Mouse (Mus musculus): ENCODE data around the gene Rbm4. TPM values are rescaled to one million over a fixed set of nuclear protein-coding genes. Genes with fewer than 3 reads are reported as not detected.
A peak's percentile ranks its signal among the peaks of the same experiment; 100 is the strongest.

Gene Rbm4
- 22.2 and 23.3 TPM in 2 replicates for polyA plus RNA-seq (2015; fragmentation: Nextera tagmentation; extraction: Ambion mirVana)

DNA sequence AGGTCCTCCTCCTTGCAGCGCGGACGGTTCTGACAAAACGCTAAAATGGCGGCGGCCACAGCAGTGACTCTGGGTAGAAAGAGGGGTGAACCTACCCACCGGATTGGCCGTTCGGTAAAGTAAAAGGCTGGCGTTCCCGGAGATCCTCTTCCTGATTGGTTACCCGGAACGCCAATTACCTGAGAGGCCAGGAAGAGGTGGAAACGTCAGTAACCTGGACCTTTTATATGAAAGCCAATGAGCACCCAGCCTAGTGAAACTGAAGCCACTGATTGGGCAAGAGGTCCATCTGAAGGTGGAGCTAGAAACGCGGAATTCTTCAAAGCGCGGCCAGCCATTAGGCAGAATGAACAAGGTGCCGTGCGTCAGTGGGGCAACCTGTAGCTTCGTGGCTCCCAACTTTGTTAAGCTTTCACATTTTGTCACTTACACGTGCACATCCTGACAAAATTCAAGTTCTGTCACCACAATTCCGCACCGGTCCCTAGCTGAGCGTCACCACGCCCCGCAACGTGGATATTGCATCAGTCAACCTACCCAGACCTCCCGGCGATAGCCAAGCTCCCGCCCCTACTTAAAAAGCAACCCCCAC, at the start of gene Rbm4:
Gene Rbm4, minus strand, starts transcription at position 71 of the 592 bp plus-strand sequence.
- Histone ChIP-seq H3K4me2 (replicated peaks; ENCODE audit: low read depth) (peak within 1 kb of the TSS; percentile 71), H3K4me3 (ENCODE audit: low read depth, low read length) (peak within 1 kb of the TSS; percentile 66), H3K36me3 (ENCODE audit: control insufficient read depth, insufficient read depth, low read length) (peaks cover 3% of the 10 kb centered on the region), H3K27me3 (ENCODE audit: control insufficient read depth, insufficient read depth, low read length) (no peaks in the 10 kb centered on the region), H3K9ac (ENCODE audit: low read length) (peak within 1 kb of the TSS; percentile 79), H3K4me1 (replicated peaks; ENCODE audit: control insufficient read depth, insufficient read depth) (no peaks in the 10 kb centered on the region), H3K9me3 (ENCODE audit: control insufficient read depth, low read length) (no peaks in the 10 kb centered on the region), H3K27ac (replicated peaks) (peak within 1 kb of the TSS; percentile 90)
- peak; percentile 98 for ATAC-seq (ENCODE audit: low FRiP score, low TSS enrichment)
- DNase-seq (ENCODE audit: low spot score), result peak; percentile 96
- under 1% methylated on average over 31 of the region's 31 CpGs for WGBS
- no peak for TF ChIP-seq EP300 (optimal IDR thresholded peaks at IDR 0.05)
- TF ChIP-seq CTCF (IDR thresholded peaks at IDR 0.05; ENCODE audit: low read depth), result no peak; the same call in 1 of the 2 replicates

DNA sequence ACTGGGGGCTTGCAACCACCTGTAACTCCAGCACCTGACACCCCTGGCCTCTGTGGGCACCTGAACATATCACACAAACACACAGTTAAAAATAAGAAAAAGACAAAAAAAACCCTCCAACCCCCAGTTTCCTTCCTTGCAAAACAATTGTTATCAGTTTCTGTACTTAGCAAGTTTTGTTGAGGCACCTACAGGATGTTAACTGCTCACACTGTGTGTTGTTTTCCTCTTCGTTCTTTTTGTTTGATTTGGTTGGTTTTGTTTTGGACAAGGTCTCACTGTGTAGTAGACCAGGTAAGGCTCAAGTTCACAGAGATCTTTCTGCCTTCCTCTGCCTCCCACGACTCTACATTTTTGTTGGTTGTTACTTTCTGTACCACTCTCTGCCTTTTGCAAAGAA, 48.9 kb upstream of the Rbm4 start:
- Histone ChIP-seq H3K9me3 (ENCODE audit: control insufficient read depth, low read length) (no peaks in the 10 kb centered on the region), H3K4me3 (ENCODE audit: low read depth, low read length) (no peak overlapping the region), H3K27ac (replicated peaks) (no peak overlapping the region), H3K4me1 (replicated peaks; ENCODE audit: control insufficient read depth, insufficient read depth) (no peaks in the 10 kb centered on the region; the same call in 1 of the 2 replicates), H3K9ac (ENCODE audit: low read length) (no peak overlapping the region), H3K36me3 (ENCODE audit: control insufficient read depth, insufficient read depth, low read length) (no peaks in the 10 kb centered on the region), H3K4me2 (replicated peaks; ENCODE audit: low read depth) (no peak overlapping the region), H3K27me3 (ENCODE audit: control insufficient read depth, insufficient read depth, low read length) (0 out of 2 replicates have a peak, but pooled peaks cover 3% of the 10 kb centered on the region)
- ATAC-seq (ENCODE audit: low FRiP score, low TSS enrichment), result no peak
- no peak for DNase-seq (ENCODE audit: low spot score)
- WGBS, result 48% methylated on average over 2 of the region's 2 CpGs
- TF ChIP-seq EP300 (optimal IDR thresholded peaks at IDR 0.05) (no peak), CTCF (IDR thresholded peaks at IDR 0.05; ENCODE audit: low read depth) (no peak)

DNA sequence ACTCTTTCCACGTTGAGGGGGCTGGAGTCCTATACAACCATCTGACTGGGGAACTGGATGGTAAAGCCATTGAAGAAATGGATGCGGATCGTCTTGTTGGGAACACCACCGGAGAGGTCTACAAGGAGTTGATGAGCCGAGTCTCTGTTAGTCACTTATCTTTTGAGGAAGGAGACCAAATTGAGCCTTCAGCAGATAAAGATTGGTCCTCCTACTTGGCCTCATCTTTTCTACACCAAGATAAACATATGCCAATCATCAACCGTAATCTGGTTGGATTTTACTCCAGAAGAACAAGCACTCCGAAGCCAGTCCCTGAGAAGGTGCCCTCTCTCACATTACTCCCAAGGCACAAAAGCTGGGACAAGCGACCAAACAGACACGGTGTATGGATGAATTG, 47.1 kb upstream of the Rbm4 start:
- TF ChIP-seq CTCF (IDR thresholded peaks at IDR 0.05; ENCODE audit: low read depth), result no peak
- no peak for TF ChIP-seq EP300 (optimal IDR thresholded peaks at IDR 0.05)
- Histone ChIP-seq H3K4me2 (replicated peaks; ENCODE audit: low read depth) (no peak overlapping the region), H3K27me3 (ENCODE audit: control insufficient read depth, insufficient read depth, low read length) (0 out of 2 replicates have a peak, but pooled peaks cover 3% of the 10 kb centered on the region), H3K9me3 (ENCODE audit: control insufficient read depth, low read length) (no peaks in the 10 kb centered on the region), H3K4me1 (replicated peaks; ENCODE audit: control insufficient read depth, insufficient read depth) (no peaks in the 10 kb centered on the region; the same call in 1 of the 2 replicates), H3K36me3 (ENCODE audit: control insufficient read depth, insufficient read depth, low read length) (no peaks in the 10 kb centered on the region), H3K27ac (replicated peaks) (no peak overlapping the region), H3K9ac (ENCODE audit: low read length) (no peak overlapping the region), H3K4me3 (ENCODE audit: low read depth, low read length) (no peak overlapping the region)
- WGBS, result 76% methylated on average over 9 of the region's 9 CpGs
- DNase-seq (ENCODE audit: low spot score) (no peak), ATAC-seq (ENCODE audit: low FRiP score, low TSS enrichment) (no peak)

DNA sequence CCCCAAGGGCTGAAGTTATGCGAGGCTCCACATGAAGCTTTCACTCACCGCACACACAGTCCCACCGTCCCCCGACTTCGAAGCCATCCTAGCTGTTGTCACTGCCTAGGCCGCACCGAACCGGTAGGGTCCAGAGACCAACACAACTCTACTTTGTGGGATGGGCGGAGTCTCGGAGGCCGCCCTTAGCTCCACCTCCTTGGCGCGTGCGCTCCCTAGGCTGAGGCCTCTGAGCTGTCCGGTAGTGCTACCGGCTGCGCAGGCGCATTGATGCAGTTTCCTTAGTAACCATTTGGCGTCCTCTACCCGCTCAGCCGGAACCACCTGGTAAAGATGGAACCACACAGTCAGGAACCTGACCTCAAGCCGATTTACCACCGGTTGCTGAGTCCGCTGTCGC, 45.4 kb upstream of the Rbm4 start, which contains the start of the genes Ccs and Ccdc87:
Gene Ccs, minus strand, starts transcription at position 184 of the 400 bp plus-strand sequence.
Gene Ccdc87, plus strand, starts transcription at position 218 of the 400 bp plus-strand sequence.
- ATAC-seq (ENCODE audit: low FRiP score, low TSS enrichment), result peak; percentile 97
- Histone ChIP-seq H3K4me3 (ENCODE audit: low read depth, low read length) (peak within 1 kb of the TSS; percentile 63), H3K27me3 (ENCODE audit: control insufficient read depth, insufficient read depth, low read length) (0 out of 2 replicates have a peak, but pooled peaks cover 3% of the 10 kb centered on the region), H3K27ac (replicated peaks) (peak within 1 kb of the TSS; percentile 49), H3K4me1 (replicated peaks; ENCODE audit: control insufficient read depth, insufficient read depth) (no peaks in the 10 kb centered on the region; the same call in 1 of the 2 replicates), H3K4me2 (replicated peaks; ENCODE audit: low read depth) (peak within 1 kb of the TSS; percentile 95), H3K36me3 (ENCODE audit: control insufficient read depth, insufficient read depth, low read length) (no peaks in the 10 kb centered on the region), H3K9me3 (ENCODE audit: control insufficient read depth, low read length) (no peaks in the 10 kb centered on the region), H3K9ac (ENCODE audit: low read length) (peak within 1 kb of the TSS; percentile 73)
- peak; percentile 97 for DNase-seq (ENCODE audit: low spot score)
- no peak for TF ChIP-seq EP300 (optimal IDR thresholded peaks at IDR 0.05)
- TF ChIP-seq CTCF (IDR thresholded peaks at IDR 0.05; ENCODE audit: low read depth), result no peak; the same call in 1 of the 2 replicates
- under 1% methylated on average over 25 of the region's 25 CpGs for WGBS

DNA sequence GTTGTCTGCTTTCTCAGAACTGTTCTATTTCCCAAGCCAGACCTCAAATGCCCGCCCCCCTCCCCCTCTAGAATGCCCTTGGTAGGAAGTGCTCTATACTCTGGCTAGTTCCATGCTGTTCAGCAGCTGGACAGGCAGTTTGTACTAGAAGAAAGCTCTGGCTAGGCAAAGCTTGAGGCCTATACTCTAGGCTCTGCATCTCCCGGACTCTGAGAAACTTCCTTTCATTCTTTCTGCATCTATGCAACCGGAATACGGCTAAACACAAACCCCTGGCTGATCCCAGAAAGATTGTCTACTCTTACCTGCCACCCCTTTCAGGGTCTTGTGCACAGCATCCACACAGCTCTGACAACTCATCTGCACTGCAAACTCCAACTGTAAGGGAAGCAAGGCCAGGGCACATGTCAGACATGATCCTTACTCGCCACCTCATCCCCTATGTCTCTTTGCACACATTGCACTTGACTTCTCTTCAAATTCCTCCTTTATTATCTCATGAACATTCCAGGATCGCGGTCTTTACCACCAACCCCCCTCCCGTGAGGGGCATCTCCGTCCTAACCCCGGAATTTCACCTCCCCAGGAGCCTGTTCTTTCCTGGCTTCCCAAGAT, 44.9 kb upstream of the Rbm4 start:
- Histone ChIP-seq H3K27ac (replicated peaks) (peak overlapping the region; percentile 49), H3K36me3 (ENCODE audit: control insufficient read depth, insufficient read depth, low read length) (no peaks in the 10 kb centered on the region), H3K27me3 (ENCODE audit: control insufficient read depth, insufficient read depth, low read length) (0 out of 2 replicates have a peak, but pooled peaks cover 3% of the 10 kb centered on the region), H3K4me2 (replicated peaks; ENCODE audit: low read depth) (peak overlapping the region; percentile 95), H3K4me3 (ENCODE audit: low read depth, low read length) (peak overlapping the region; percentile 63), H3K9ac (ENCODE audit: low read length) (peak overlapping the region; percentile 73), H3K4me1 (replicated peaks; ENCODE audit: control insufficient read depth, insufficient read depth) (no peaks in the 10 kb centered on the region; the same call in 1 of the 2 replicates), H3K9me3 (ENCODE audit: control insufficient read depth, low read length) (no peaks in the 10 kb centered on the region)
- peak; percentile 3; the same call in 1 of the 2 replicates for ATAC-seq (ENCODE audit: low FRiP score, low TSS enrichment)
- no peak for DNase-seq (ENCODE audit: low spot score)
- WGBS, result 23% methylated on average over 10 of the region's 10 CpGs
- no peak for TF ChIP-seq EP300 (optimal IDR thresholded peaks at IDR 0.05)
- TF ChIP-seq CTCF (IDR thresholded peaks at IDR 0.05; ENCODE audit: low read depth), result no peak

Measured in stomach, postnatal 0 days (tissue).